Comparison of ENCODE assay signal across 9 mouse cellular contexts in genomic region chr2:38349447-38350350, GRCm38 (mm10). TPM values are rescaled to one million over a fixed set of nuclear protein-coding genes. Genes with fewer than 3 reads are reported as not detected.
A peak's percentile ranks its signal among the peaks of the same experiment; 100 is the strongest.
DNase-seq lines count a peak whose midpoint lies in the region; ATAC-seq lines count a peak whose summit lies in the region.
"Had no signal": no experiment of that assay in that cellular context is flagged by ENCODE, and none has a peak within 500 bp of the region (broad histone marks: within the 10 kb centered on the region; RNA-seq: fewer than 3 reads in every experiment).

No protein-coding gene starts in this region.

- DNase-seq in limb, embryonic 11.5 days (ENCODE audit: low spot score) = peak; percentile 37
- no peak for DNase-seq in urinary bladder, adult 2 months (ENCODE audit: low spot score)
- DNase-seq in layer of hippocampus, postnatal 25 days (ENCODE audit: extremely low spot score in 1 of 2, low spot score in 1 of 2) = no peak
- no peak for DNase-seq in lung, postnatal 14 days

- H3K27ac ChIP-seq in forebrain, embryonic 16.5 days (ENCODE audit: low read length) = peak overlapping the region; percentile 96
- no peak overlapping the region; the same call in 1 of the 2 replicates for H3K27ac ChIP-seq in limb, embryonic 11.5 days (replicated peaks; ENCODE audit: low read depth, low read length)
- no peak overlapping the region for H3K27ac ChIP-seq in stomach, embryonic 15.5 days

- H3K9ac ChIP-seq in forebrain, embryonic 16.5 days (replicated peaks; ENCODE audit: low read depth, low read length) = peak overlapping the region; percentile 90
- peak overlapping the region; percentile 47; the same call in 1 of the 2 replicates for H3K9ac ChIP-seq in limb, embryonic 11.5 days (ENCODE audit: low read length)
- no peak overlapping the region for H3K9ac ChIP-seq in stomach, embryonic 15.5 days

- peak overlapping the region; percentile 89 for H3K4me3 ChIP-seq in megakaryocyte, embryonic 14.5 days (replicated peaks)
- H3K4me3 ChIP-seq in forebrain, embryonic 16.5 days (replicated peaks; ENCODE audit: low read length) = peak overlapping the region; percentile 69
- no peak overlapping the region; the same call in 1 of the 2 replicates for H3K4me3 ChIP-seq in limb, embryonic 11.5 days (ENCODE audit: low read depth, low read length)
- no peak overlapping the region for H3K4me3 ChIP-seq in stomach, embryonic 15.5 days (replicated peaks)

- WGBS in forebrain, embryonic 16.5 days = 20% methylated on average over 12 of the region's 12 CpGs
- WGBS in limb, embryonic 11.5 days = 10% methylated on average over 12 of the region's 12 CpGs
- 4% methylated on average over 12 of the region's 12 CpGs for WGBS in stomach, embryonic 15.5 days

- H3K27me3 ChIP-seq in megakaryocyte, embryonic 14.5 days (replicated peaks) = peaks cover 99% of the 10 kb centered on the region
- H3K27me3 ChIP-seq in forebrain, embryonic 16.5 days (replicated peaks; ENCODE audit: control insufficient read depth, insufficient read depth, low read length) = no peaks in the 10 kb centered on the region; the same call in none of the 2 replicates
- peaks cover 57% of the 10 kb centered on the region for H3K27me3 ChIP-seq in limb, embryonic 11.5 days (ENCODE audit: control insufficient read depth, insufficient read depth, low read length)
- H3K27me3 ChIP-seq in stomach, embryonic 15.5 days (replicated peaks) = peaks cover 99% of the 10 kb centered on the region

- H3K36me3 ChIP-seq in megakaryocyte, embryonic 14.5 days (replicated peaks; ENCODE audit: low read length) = no peaks in the 10 kb centered on the region
- no peaks in the 10 kb centered on the region for H3K36me3 ChIP-seq in forebrain, embryonic 16.5 days (ENCODE audit: control insufficient read depth, insufficient read depth)
- H3K36me3 ChIP-seq in limb, embryonic 11.5 days (ENCODE audit: control insufficient read depth, insufficient read depth, low read length) = no peaks in the 10 kb centered on the region
- H3K36me3 ChIP-seq in stomach, embryonic 15.5 days = no peaks in the 10 kb centered on the region

- ATAC-seq in megakaryocyte, adult 5-6 weeks (ENCODE audit: poor library complexity, severe bottlenecking) = no peak
- ATAC-seq in forebrain, embryonic 16.5 days = no peak
- no peak for ATAC-seq in limb, embryonic 11.5 days (ENCODE audit: insufficient number of reproducible peaks, low FRiP score, low TSS enrichment, low read depth)
- no peak for ATAC-seq in stomach, embryonic 15.5 days (ENCODE audit: insufficient read depth, low FRiP score, low read depth)

- no peaks in the 10 kb centered on the region for H3K9me3 ChIP-seq in megakaryocyte, embryonic 14.5 days
- H3K9me3 ChIP-seq in forebrain, embryonic 16.5 days (ENCODE audit: control insufficient read depth, low read length) = no peaks in the 10 kb centered on the region
- H3K9me3 ChIP-seq in limb, embryonic 11.5 days (ENCODE audit: control insufficient read depth, low read length) = no peaks in the 10 kb centered on the region
- H3K9me3 ChIP-seq in stomach, embryonic 15.5 days = no peaks in the 10 kb centered on the region

- H3K4me1 ChIP-seq in megakaryocyte, embryonic 14.5 days = peaks cover 45% of the 10 kb centered on the region
- H3K4me1 ChIP-seq in forebrain, embryonic 16.5 days (replicated peaks; ENCODE audit: control insufficient read depth, insufficient read depth, low read length) = peaks cover 67% of the 10 kb centered on the region
- H3K4me1 ChIP-seq in limb, embryonic 11.5 days (ENCODE audit: control insufficient read depth, insufficient read depth, low read length) = peaks cover 38% of the 10 kb centered on the region
- H3K4me1 ChIP-seq in stomach, embryonic 15.5 days = peaks cover 21% of the 10 kb centered on the region

- H3K4me2 ChIP-seq in forebrain, embryonic 16.5 days (ENCODE audit: low read length) = peak overlapping the region; percentile 94
- peak overlapping the region; percentile 89 for H3K4me2 ChIP-seq in limb, embryonic 11.5 days (ENCODE audit: low read depth, severe bottlenecking)
- peak overlapping the region; percentile 87; the same call in 1 of the 2 replicates for H3K4me2 ChIP-seq in stomach, embryonic 15.5 days

RNA-seq across cellular contexts. Expression of gene Lhx2, which starts 10.6 kb away (rescaled TPM):
- 0.03 TPM in 1 of 2 replicates, not detected in the other for polyA plus RNA-seq in megakaryocyte, embryonic 14.5 days (2012; ENCODE audit: insufficient read depth, low replicate concordance)
- 0.18 and 1.0 TPM in 2 replicates for total RNA-seq in megakaryocyte, adult 5-6 weeks (2015)
- not detected in 2 replicates for total RNA-seq in megakaryocyte, adult 5-6 weeks (2017)
- polyA plus RNA-seq in forebrain, embryonic 16.5 days (2015; fragmentation: Nextera tagmentation; extraction: Ambion mirVana) = 69.7 and 90.4 TPM in 2 replicates
- polyA plus RNA-seq in limb, embryonic 11.5 days (2014; fragmentation: Nextera tagmentation; extraction: Ambion mirVana) = 29.0 and 31.2 TPM in 2 replicates
- polyA plus RNA-seq in stomach, embryonic 15.5 days (2015; fragmentation: Nextera tagmentation; extraction: Ambion mirVana) = 0.15 and 0.41 TPM in 2 replicates
- polyA plus RNA-seq in urinary bladder, adult 2 months (2012; rRNA removed) = 0.12 TPM in 1 of 2 replicates, not detected in the other
- 10 to 100 TPM; 96.0 to 98.3 TPM for total RNA-seq in layer of hippocampus, postnatal 25 days (2021)
- total RNA-seq: common myeloid progenitor, adult 5-6 weeks had no signal

Comparison
In these comparisons a context has a peak if more than half of its experiments do, and no peak if none do; other contexts are left out.
1. H3K4me3 ChIP-seq: peak in megakaryocyte, embryonic 14.5 days (single experiment) and forebrain, embryonic 16.5 days (single experiment); none in limb, embryonic 11.5 days (single experiment) and stomach, embryonic 15.5 days (single experiment).
2. RNA of gene Lhx2, which starts 10.6 kb away (polyA plus RNA-seq): 69.7 to 90.4 TPM in forebrain, embryonic 16.5 days and 29.0 to 31.2 TPM in limb, embryonic 11.5 days; 0.15 to 0.41 TPM in stomach, embryonic 15.5 days, 0.03 TPM in megakaryocyte, embryonic 14.5 days and 0.12 TPM in urinary bladder, adult 2 months; every median in the first group is over 10 times any median in the second.
3. Peak in every context shown above with its lines, with median percentiles within 50 percentile points of each other: H3K4me2 ChIP-seq.